Mouse (Mus musculus): ENCODE results near the gene Zfp28. TPM values are rescaled to one million over a fixed set of nuclear protein-coding genes. Genes with fewer than 3 reads are reported as not detected.

The Zfp28 gene
- 1 to 10 TPM; 1.6 to 2.5 TPM for total RNA-seq (2023)

DNA sequence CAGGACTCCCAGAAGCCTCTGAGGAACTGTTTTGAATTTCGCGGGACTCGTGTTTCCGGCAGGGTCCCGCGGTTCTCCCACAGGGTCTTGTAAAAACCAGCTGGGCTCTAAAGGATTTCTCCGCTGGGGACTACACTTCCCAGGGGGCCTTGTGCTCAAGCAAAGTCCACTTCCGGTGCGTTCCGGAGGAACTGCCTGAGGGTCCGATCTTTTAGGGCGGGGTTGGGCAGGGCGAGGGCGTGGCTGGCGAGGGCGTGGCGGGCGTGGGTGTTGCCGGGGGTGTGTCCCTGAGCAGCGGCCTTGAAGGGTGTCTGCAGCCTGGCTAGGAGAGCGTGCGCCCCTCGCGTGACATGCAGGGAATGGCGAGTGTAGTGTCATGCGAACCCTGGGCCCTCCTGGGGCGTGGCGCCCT is at the start of gene Zfp28:
Gene Zfp28, plus strand, starts transcription at position 252 of the 412 bp plus-strand sequence.

DNA sequence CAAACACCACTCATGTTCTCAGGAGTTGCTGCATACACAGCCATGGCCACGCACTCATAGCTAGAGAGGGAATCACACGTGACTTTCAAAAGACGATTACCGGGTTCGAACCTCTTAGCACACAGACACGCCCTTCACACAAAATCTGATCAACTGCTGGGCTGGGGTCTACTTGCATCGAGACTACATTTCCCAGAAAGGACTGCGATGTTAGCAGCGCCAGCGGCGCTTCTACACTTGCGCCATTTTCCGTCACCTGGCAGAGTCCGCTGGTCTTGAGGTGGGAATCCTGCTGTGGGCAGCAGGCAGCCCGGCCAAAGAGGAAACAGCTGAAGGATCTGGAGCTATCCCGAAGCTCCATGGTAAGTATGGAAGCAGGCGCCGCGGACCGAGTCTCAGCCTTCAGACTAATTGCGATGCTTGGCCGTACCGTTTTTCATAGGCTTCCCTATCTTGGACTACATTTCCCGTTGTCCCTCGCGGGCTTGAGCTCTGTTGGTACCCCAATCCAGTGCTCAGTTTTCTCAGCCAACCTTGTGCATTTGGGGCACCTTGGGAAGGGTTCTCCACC is 39.5 kb upstream of the Zfp28 start, which contains the start of gene Gm3854:
Gene Gm3854, plus strand, starts transcription at position 259 of the 571 bp plus-strand sequence.

DNA sequence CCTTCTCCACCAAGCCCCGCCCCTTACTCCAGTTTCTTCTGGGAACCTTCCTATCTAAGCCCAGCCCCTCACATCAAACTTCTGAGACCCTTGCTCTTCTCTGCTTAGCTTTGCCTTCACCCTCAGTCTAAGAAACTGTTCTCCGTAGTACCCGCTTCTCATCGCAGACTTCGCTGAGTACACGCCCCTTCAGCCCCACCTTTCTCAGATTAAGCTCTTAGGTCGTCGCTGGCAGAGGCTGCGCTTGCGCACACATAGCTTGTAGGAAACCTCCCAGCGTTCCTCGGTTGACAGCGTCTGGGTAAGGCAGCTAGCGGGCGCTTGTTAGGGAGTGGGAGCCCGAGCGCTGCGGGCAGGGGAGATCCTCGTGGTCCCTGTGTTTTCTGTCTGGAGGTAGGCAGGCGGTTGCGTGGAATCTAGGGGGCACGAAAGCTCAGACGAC is 20.0 kb upstream of the Zfp28 start, which contains the start of gene Zfp78:
Gene Zfp78, plus strand, starts transcription at position 234 of the 442 bp plus-strand sequence.

GRCm38 (mm10) chr7:6397996-6398975 is 15.2 kb downstream of the Zfp28 start, which contains the start of gene Smim17:
TSS of gene Smim17 (plus strand) at chr7:6398715.

GRCm38 (mm10) chr7:6410043-6410442 is 26.9 kb downstream of the Zfp28 start, which contains the start of gene Gm20715:
TSS of gene Gm20715 (plus strand) at chr7:6410277.

GRCm38 (mm10) chr7:6438388-6438787 is 55.3 kb downstream of the Zfp28 start, which contains the start of gene Olfr1344:
TSS of gene Olfr1344 (plus strand) at chr7:6438688.

Other genes with a start within 250 kb of the Zfp28 start
- gene Zfp787, start 227.3 kb upstream of the Zfp28 start, total RNA-seq (2023) = 10 to 100 TPM; 24.3 to 25.0 TPM
- gene Zfp444, start 211.1 kb upstream of the Zfp28 start, total RNA-seq (2023) = 1 to 10 TPM; 5.3 to 8.3 TPM
- not detected for gene Galp, start 186.2 kb upstream of the Zfp28 start, total RNA-seq (2023)
- gene Zscan5b, start 161.0 kb upstream of the Zfp28 start, total RNA-seq (2023) = not detected
- not detected for gene Epp13, start 130.6 kb upstream of the Zfp28 start, total RNA-seq (2023)
- under 1 TPM; 0.40 to 0.66 TPM for gene Zfp667, start 96.7 kb upstream of the Zfp28 start, total RNA-seq (2023)
- gene Zfp583, start 52.0 kb upstream of the Zfp28 start, total RNA-seq (2023) = under 1 TPM; 0.50 to 0.55 TPM
- gene Gm3854, start 39.5 kb upstream of the Zfp28 start, total RNA-seq (2023) = not detected
- 1 to 10 TPM in 1 of 2 experiments, under 1 TPM in 1; 0.70 to 1.2 TPM for gene Zfp78, start 20.0 kb upstream of the Zfp28 start, total RNA-seq (2023)
- gene Smim17, start 15.4 kb downstream of the Zfp28 start, total RNA-seq (2023) = not detected
- gene Gm20715, start 27.0 kb downstream of the Zfp28 start, total RNA-seq (2023) = under 1 TPM in 1 of 2 experiments, not detected in 1; 0.07 TPM
- gene Olfr1344, start 55.4 kb downstream of the Zfp28 start, total RNA-seq (2023) = not detected
- not detected for gene Olfr1336, start 72.9 kb downstream of the Zfp28 start, total RNA-seq (2023)
- not detected for gene Olfr1346, start 83.8 kb downstream of the Zfp28 start, total RNA-seq (2023)
- not detected for gene Olfr5, start 103.6 kb downstream of the Zfp28 start, total RNA-seq (2023)
- not detected for gene Olfr1347, start 116.5 kb downstream of the Zfp28 start, total RNA-seq (2023)
- not detected for gene Olfr1348, start 125.5 kb downstream of the Zfp28 start, total RNA-seq (2023)
- gene Olfr1349, start 139.7 kb downstream of the Zfp28 start, total RNA-seq (2023) = not detected
- gene Olfr1350, start 181.5 kb downstream of the Zfp28 start, total RNA-seq (2023) = not detected